Mouse (Mus musculus) intestine, postnatal 0 days (tissue): ENCODE data around the gene Fam102a. TPM values are rescaled to one million over a fixed set of nuclear protein-coding genes. Genes with fewer than 3 reads are reported as not detected.
"Not testable (repeated sequence)": the region's sequence is repeated elsewhere in the genome, so short reads cannot be mapped to it uniquely, and the experiment has no call there.

ENCODE experiments used
- ATAC-seq: fragments of 200-750 bp; cut with Nextera tagmentation; 2 replicates; pipeline ENCODE4 v1.8.0; 2017; ENCODE audit warnings: mild to moderate bottlenecking, moderate TSS enrichment, moderate library complexity
- H3K27ac ChIP-seq: fragments of 300-500 bp; sonication (generic); 2 replicates; pipeline ENCODE4 v1.5.1; 2014; ENCODE audit warnings: mild to moderate bottlenecking, low read depth, low read length, moderate library complexity
- H3K27me3 ChIP-seq: fragments of 300-500 bp; sonication (generic); replicated peaks from 2 replicates; pipeline ENCODE4 v1.6.1; 2014; ENCODE audit warnings: low read length, mixed read lengths; ENCODE audit not compliant: control insufficient read depth, insufficient read depth
- H3K36me3 ChIP-seq: fragments of 300-500 bp; sonication (generic); 2 replicates; pipeline ENCODE4 v1.6.1; 2014; ENCODE audit warnings: mild to moderate bottlenecking, moderate library complexity; ENCODE audit not compliant: control insufficient read depth, insufficient read depth
- H3K4me1 ChIP-seq: fragments of 300-500 bp; sonication (generic); replicated peaks from 2 replicates; pipeline ENCODE4 v1.6.1; 2014; ENCODE audit warnings: antibody characterized with exemption, low read length, mixed read lengths; ENCODE audit not compliant: control insufficient read depth, insufficient read depth
- H3K4me2 ChIP-seq: fragments of 300-500 bp; sonication (generic); replicated peaks from 2 replicates; pipeline ENCODE4 v1.6.1; 2014; ENCODE audit warnings: low read depth, mild to moderate bottlenecking, moderate library complexity
- H3K4me3 ChIP-seq: fragments of 300-500 bp; sonication (generic); 2 replicates; pipeline ENCODE4 v1.5.1; 2014; ENCODE audit warnings: low read depth, low read length
- H3K9ac ChIP-seq: fragments of 300-500 bp; sonication (generic); 2 replicates; pipeline ENCODE4 v1.6.1; 2014; ENCODE audit warnings: mild to moderate bottlenecking, low read depth, low read length
- H3K9me3 ChIP-seq: fragments of 300-500 bp; sonication (generic); 2 replicates; pipeline ENCODE4 v1.6.1; 2016; ENCODE audit warnings: mixed run types; ENCODE audit not compliant: control insufficient read depth
- CTCF ChIP-seq: sonication (generic); IDR thresholded peaks from 2 replicates; pipeline ENCODE4 v1.5.1; 2016; ENCODE audit warnings: low read depth, mild to moderate bottlenecking, control low read depth, antibody characterized with exemption, moderate library complexity
- WGBS: fragments of 180-500 bp; shearing (Covaris S2); extraction: QIAGEN DNeasy Blood & Tissue Kit; methylation state at CpG from one replicate; pipeline ENCODE4 v1.1.7; 2014; 5-methylcytosine and 5-hydroxymethylcytosine counted together
- polyA plus RNA-seq: library from polyadenylated mRNA; unstranded; fragments of >200 nt; fragmentation: Nextera tagmentation; extraction: Ambion mirVana; gene quantifications from 2 replicates; pipeline ENCODE4 v1.2.1, GENCODE M21; 2015

Gene Fam102a
- 18.0 and 18.4 TPM in 2 replicates for polyA plus RNA-seq

DNA sequence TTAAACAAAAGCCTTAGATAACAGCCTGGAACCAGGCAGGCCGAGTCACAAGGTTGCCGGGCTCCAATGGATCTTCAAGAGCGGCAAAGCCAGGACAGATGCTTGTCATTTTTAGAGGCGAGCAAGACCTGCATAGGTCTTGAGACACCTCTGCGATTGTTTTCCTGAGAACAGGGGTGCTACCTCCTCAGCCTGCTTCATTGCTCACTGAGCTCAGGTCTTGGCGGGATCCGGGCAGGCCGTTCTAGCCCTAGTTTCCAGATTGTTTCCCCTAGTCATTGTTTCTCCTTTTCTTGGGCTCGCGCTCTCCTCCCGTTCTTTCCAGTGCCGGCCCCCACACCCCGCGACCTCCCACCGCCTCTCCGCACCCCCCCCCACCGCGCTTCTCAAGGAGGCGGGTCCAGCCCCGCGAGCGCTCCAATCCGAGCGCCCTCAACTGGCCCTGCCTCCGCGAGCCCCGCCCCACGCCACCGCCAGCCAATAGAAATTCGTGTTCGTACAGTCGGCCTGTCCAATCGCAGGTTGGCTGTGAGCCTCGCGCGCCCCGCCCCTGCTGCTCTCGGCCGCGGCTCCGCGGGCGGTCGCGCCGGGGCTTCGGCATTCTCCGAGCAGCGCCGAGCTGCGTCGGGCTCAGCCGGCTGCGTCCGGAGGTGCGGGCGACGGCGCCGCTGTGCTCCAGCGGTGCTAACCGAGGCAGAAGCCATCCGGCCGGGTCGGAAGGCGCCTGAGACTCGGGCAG lies at the start of gene Fam102a:
TSS of gene Fam102a (plus strand) at position 600 of the 739 bp plus-strand sequence.
- WGBS, result under 1% methylated on average over 66 of the region's 67 CpGs
- peak; percentile 88 for ATAC-seq
- H3K4me3 ChIP-seq, result peak within 1 kb of the TSS; percentile 91
- peak within 1 kb of the TSS; percentile 91 for H3K9ac ChIP-seq
- H3K27me3 ChIP-seq, result no peaks in the 10 kb centered on the region
- peak within 1 kb of the TSS; percentile 100 for H3K27ac ChIP-seq
- H3K4me1 ChIP-seq, result peaks cover 11% of the 10 kb centered on the region; the same call in 1 of the 2 replicates
- no peaks in the 10 kb centered on the region for H3K9me3 ChIP-seq
- peak within 1 kb of the TSS; percentile 88 for H3K4me2 ChIP-seq
- no peak for TF ChIP-seq CTCF
- H3K36me3 ChIP-seq, result no peaks in the 10 kb centered on the region

- H3K4me3 ChIP-seq, result no peak overlapping the region
- no peak overlapping the region; the same call in 1 of the 2 replicates for H3K27ac ChIP-seq
- no peaks in the 10 kb centered on the region for H3K9me3 ChIP-seq
- no peaks in the 10 kb centered on the region for H3K27me3 ChIP-seq
- TF ChIP-seq CTCF, result no peak
- peaks cover 4% of the 10 kb centered on the region; the same call in 1 of the 2 replicates for H3K4me1 ChIP-seq
- no peak overlapping the region for H3K4me2 ChIP-seq
- no peak overlapping the region for H3K9ac ChIP-seq
- ATAC-seq, result no peak
- 83% methylated on average over 4 of the region's 4 CpGs for WGBS
- no peaks in the 10 kb centered on the region for H3K36me3 ChIP-seq
These were observed 49.4 kb upstream of the Fam102a start for GRCm38 (mm10) chr2:32485751-32486150.

DNA sequence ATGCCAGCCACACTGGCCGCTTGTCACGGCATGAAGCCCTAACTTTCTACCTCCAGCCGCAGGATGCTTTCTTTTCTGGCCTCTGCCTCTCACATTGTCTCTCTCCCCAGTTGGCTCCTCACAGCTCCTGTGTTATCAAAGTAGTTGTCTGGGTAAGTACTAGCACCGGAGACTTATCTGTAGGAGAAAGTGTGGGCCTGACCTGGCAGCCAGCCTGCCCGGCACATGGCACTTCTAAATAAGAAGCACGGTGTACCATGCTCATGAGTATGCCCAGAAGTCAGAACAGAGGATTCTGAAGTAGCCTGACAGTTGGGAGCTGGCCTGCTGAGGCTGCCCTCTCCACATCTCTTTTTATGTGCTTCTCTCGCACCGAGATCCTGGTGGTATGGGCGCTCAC lies 49.0 kb upstream of the Fam102a start:
- no peak for ATAC-seq
- Histone ChIP-seq H3K27me3 (no peaks in the 10 kb centered on the region), H3K4me2 (no peak overlapping the region), H3K9me3 (no peaks in the 10 kb centered on the region), H3K27ac (no peak overlapping the region), H3K4me3 (no peak overlapping the region), H3K4me1 (peaks cover 4% of the 10 kb centered on the region; the same call in 1 of the 2 replicates), H3K36me3 (no peaks in the 10 kb centered on the region), H3K9ac (no peak overlapping the region)
- WGBS, result 82% methylated on average over 9 of the region's 9 CpGs
- TF ChIP-seq CTCF, result no peak

DNA sequence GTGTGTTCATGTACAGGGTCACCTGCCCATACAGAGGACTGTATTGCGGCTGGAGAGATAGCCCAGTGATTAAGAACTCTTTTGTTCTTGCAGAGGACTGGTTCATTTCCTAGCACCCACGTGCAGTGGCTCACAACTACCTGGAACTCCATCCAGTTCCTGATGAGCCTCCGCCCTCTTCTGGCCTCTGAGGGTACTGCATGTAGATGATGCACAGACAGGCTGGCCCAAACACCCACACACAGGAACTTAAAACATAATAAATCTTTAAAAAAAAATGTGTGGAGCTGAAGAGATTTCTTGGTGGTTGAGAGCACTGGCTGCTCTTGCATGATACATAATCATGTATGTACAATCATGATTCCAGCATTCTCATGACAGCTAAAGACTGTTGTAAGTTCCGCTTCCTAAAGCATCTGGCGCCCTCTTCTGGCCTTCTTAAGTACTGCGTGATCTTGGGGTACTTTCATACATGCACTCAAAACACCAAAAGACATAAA lies 48.0 kb upstream of the Fam102a start:
- Histone ChIP-seq H3K4me3 (no peak overlapping the region), H3K4me2 (no peak overlapping the region), H3K27ac (no peak overlapping the region), H3K9ac (no peak overlapping the region), H3K36me3 (no peaks in the 10 kb centered on the region), H3K9me3 (no peaks in the 10 kb centered on the region), H3K27me3 (no peaks in the 10 kb centered on the region), H3K4me1 (peaks cover 4% of the 10 kb centered on the region; the same call in 1 of the 2 replicates)
- ATAC-seq, result peak; percentile 44
- TF ChIP-seq CTCF, result peak; percentile 89
- 4% methylated on average over 6 of the region's 6 CpGs for WGBS

GRCm38 (mm10) chr2:32488679-32489078 lies 46.5 kb upstream of the Fam102a start:
- WGBS, result 2% methylated on average over 5 of the region's 5 CpGs
- Histone ChIP-seq H3K9ac (no peak overlapping the region), H3K27me3 (no peaks in the 10 kb centered on the region), H3K36me3 (no peaks in the 10 kb centered on the region), H3K9me3 (no peaks in the 10 kb centered on the region), H3K4me1 (no peaks in the 10 kb centered on the region), H3K27ac (no peak overlapping the region), H3K4me3 (no peak overlapping the region), H3K4me2 (no peak overlapping the region)
- ATAC-seq, result no peak
- TF ChIP-seq CTCF, result peak; percentile 93

- not testable (repeated sequence) for ATAC-seq
These were observed 44.4 kb upstream of the Fam102a start for GRCm38 (mm10) chr2:32490730-32491129.

More at GRCm38 (mm10) chr2:32490730-32491129, 44.4 kb upstream of the Fam102a start:
- not testable (repeated sequence) for H3K27me3 ChIP-seq, H3K36me3 ChIP-seq, H3K27ac ChIP-seq, H3K9ac ChIP-seq, H3K4me1 ChIP-seq, H3K9me3 ChIP-seq, H3K4me3 ChIP-seq, H3K4me2 ChIP-seq
